Mouse (Mus musculus): ENCODE data around the gene Acsm2. TPM values are rescaled to one million over a fixed set of nuclear protein-coding genes. Genes with fewer than 3 reads are reported as not detected.

Acsm2 gene
- total and polyA plus RNA-seq, 3 experiments = not detected

GRCm38 (mm10) chr7:119594530-119595107 lies 40.5 kb downstream of the Acsm2 start:
- Histone ChIP-seq H3K79me2 (replicated peaks; ENCODE audit: control insufficient read depth, insufficient read depth, low read length) (no peaks in the 10 kb centered on the region), H3K36me3 (ENCODE audit: control insufficient read depth, insufficient read depth, low read length) (no peaks in the 10 kb centered on the region), H3K27me3 (ENCODE audit: control insufficient read depth, insufficient read depth, low read length) (no peaks in the 10 kb centered on the region), H3K4me3 (no peak overlapping the region), H3K9ac (ENCODE audit: low read depth, low read length) (no peak overlapping the region), H3K27ac (no peak overlapping the region), H3K4me1 (ENCODE audit: control insufficient read depth, insufficient read depth, low read length) (no peaks in the 10 kb centered on the region)
- intact Hi-C loops (cut with DNase I) = no loop called here
- WGBS = 74% methylated on average over 3 of the region's 3 CpGs
- no peak for DNase-seq
- TF ChIP-seq EP300 (IDR thresholded peaks at IDR 0.05; ENCODE audit: insufficient read depth, low read depth, low read length) (no peak), POLR2A (IDR thresholded peaks at IDR 0.05; ENCODE audit: insufficient read depth, low read depth, low read length) (no peak), CTCF (IDR thresholded peaks at IDR 0.05) (no peak)

GRCm38 (mm10) chr7:119595306-119595705 lies 41.2 kb downstream of the Acsm2 start:
- no peak overlapping the region for H3K4me3 ChIP-seq
- TF ChIP-seq CTCF (IDR thresholded peaks at IDR 0.05) (no peak), EP300 (IDR thresholded peaks at IDR 0.05; ENCODE audit: insufficient read depth, low read depth, low read length) (no peak), POLR2A (IDR thresholded peaks at IDR 0.05; ENCODE audit: insufficient read depth, low read depth, low read length) (no peak)
- H3K79me2 ChIP-seq (replicated peaks; ENCODE audit: control insufficient read depth, insufficient read depth, low read length) = no peaks in the 10 kb centered on the region
- intact Hi-C loops (cut with DNase I) = no loop called here
- no peaks in the 10 kb centered on the region for H3K27me3 ChIP-seq (ENCODE audit: control insufficient read depth, insufficient read depth, low read length)
- H3K9ac ChIP-seq (ENCODE audit: low read depth, low read length) = no peak overlapping the region
- DNase-seq = no peak
- WGBS = 31% methylated on average over 1 of the region's 1 CpGs
- no peak overlapping the region for H3K27ac ChIP-seq
- no peaks in the 10 kb centered on the region for H3K4me1 ChIP-seq (ENCODE audit: control insufficient read depth, insufficient read depth, low read length)
- no peaks in the 10 kb centered on the region for H3K36me3 ChIP-seq (ENCODE audit: control insufficient read depth, insufficient read depth, low read length)

GRCm38 (mm10) chr7:119596536-119596935 lies 42.4 kb downstream of the Acsm2 start:
- TF ChIP-seq EP300 (IDR thresholded peaks at IDR 0.05; ENCODE audit: insufficient read depth, low read depth, low read length) (no peak), CTCF (IDR thresholded peaks at IDR 0.05) (no peak), POLR2A (IDR thresholded peaks at IDR 0.05; ENCODE audit: insufficient read depth, low read depth, low read length) (no peak)
- WGBS = 37% methylated on average over 2 of the region's 2 CpGs
- Histone ChIP-seq H3K4me3 (no peak overlapping the region), H3K79me2 (replicated peaks; ENCODE audit: control insufficient read depth, insufficient read depth, low read length) (no peaks in the 10 kb centered on the region), H3K9ac (ENCODE audit: low read depth, low read length) (no peak overlapping the region), H3K27me3 (ENCODE audit: control insufficient read depth, insufficient read depth, low read length) (no peaks in the 10 kb centered on the region), H3K27ac (no peak overlapping the region), H3K36me3 (ENCODE audit: control insufficient read depth, insufficient read depth, low read length) (no peaks in the 10 kb centered on the region), H3K4me1 (ENCODE audit: control insufficient read depth, insufficient read depth, low read length) (no peaks in the 10 kb centered on the region)
- intact Hi-C loops (cut with DNase I) = no loop called here
- DNase-seq = no peak

DNA sequence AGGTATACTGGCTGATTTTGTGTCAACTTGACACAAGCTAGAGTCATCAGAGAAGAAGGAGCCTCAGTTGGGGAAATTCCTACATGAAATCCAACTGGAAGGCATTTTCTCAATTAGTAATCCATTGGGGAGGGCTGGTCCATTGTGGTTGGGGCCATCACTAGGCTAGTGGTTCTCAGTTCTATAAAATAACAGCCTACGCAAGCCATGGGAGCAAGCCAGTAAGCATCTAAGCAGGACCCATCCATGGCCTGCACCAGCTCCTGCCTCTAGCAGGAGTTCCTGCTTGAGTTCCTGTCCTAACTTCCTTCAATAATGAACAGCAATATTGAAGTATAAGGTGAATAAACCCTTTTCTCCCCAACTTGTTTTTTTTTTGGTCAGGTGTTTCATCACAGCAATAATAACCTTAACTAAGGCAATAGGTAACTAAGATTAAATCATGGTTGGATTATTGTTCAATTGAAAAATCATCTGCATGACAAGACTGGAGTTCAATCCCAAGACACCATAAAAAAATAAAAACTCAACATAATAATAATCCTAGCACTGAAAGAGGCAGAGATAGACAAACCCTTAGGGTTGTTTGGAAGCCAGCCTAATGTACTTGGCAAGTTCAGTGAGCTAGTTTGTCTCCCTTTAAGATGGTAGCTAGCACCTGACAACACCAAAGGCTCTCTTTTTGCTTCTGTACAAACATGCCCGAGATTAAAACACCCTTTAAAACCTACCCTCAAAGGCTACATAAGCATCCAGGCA lies 47.2 kb downstream of the Acsm2 start:
- Histone ChIP-seq H3K4me1 (ENCODE audit: control insufficient read depth, insufficient read depth, low read length) (no peaks in the 10 kb centered on the region), H3K36me3 (ENCODE audit: control insufficient read depth, insufficient read depth, low read length) (no peaks in the 10 kb centered on the region), H3K79me2 (replicated peaks; ENCODE audit: control insufficient read depth, insufficient read depth, low read length) (no peaks in the 10 kb centered on the region), H3K9ac (ENCODE audit: low read depth, low read length) (no peak overlapping the region), H3K27me3 (ENCODE audit: control insufficient read depth, insufficient read depth, low read length) (no peaks in the 10 kb centered on the region), H3K4me3 (no peak overlapping the region), H3K27ac (no peak overlapping the region)
- no peak for DNase-seq
- WGBS = 59% methylated on average over 2 of the region's 2 CpGs
- TF ChIP-seq EP300 (IDR thresholded peaks at IDR 0.05; ENCODE audit: insufficient read depth, low read depth, low read length) (no peak), POLR2A (IDR thresholded peaks at IDR 0.05; ENCODE audit: insufficient read depth, low read depth, low read length) (no peak), CTCF (IDR thresholded peaks at IDR 0.05) (no peak)
- intact Hi-C loops (cut with DNase I) = no loop called here

- Histone ChIP-seq H3K79me2 (replicated peaks; ENCODE audit: control insufficient read depth, insufficient read depth, low read length) (no peaks in the 10 kb centered on the region), H3K36me3 (ENCODE audit: control insufficient read depth, insufficient read depth, low read length) (no peaks in the 10 kb centered on the region), H3K27me3 (ENCODE audit: control insufficient read depth, insufficient read depth, low read length) (no peaks in the 10 kb centered on the region), H3K27ac (no peak overlapping the region), H3K4me1 (ENCODE audit: control insufficient read depth, insufficient read depth, low read length) (no peaks in the 10 kb centered on the region), H3K9ac (ENCODE audit: low read depth, low read length) (no peak overlapping the region), H3K4me3 (no peak overlapping the region)
- no peak for TF ChIP-seq CTCF (IDR thresholded peaks at IDR 0.05)
- no peak for TF ChIP-seq POLR2A (IDR thresholded peaks at IDR 0.05; ENCODE audit: insufficient read depth, low read depth, low read length)
- no peak for TF ChIP-seq EP300 (IDR thresholded peaks at IDR 0.05; ENCODE audit: insufficient read depth, low read depth, low read length)
- intact Hi-C loops (cut with DNase I) = no loop called here
- 51% methylated on average over 1 of the region's 1 CpGs for WGBS
- no peak for DNase-seq
Measured at GRCm38 (mm10) chr7:119601954-119602317, 47.8 kb downstream of the Acsm2 start.

DNA sequence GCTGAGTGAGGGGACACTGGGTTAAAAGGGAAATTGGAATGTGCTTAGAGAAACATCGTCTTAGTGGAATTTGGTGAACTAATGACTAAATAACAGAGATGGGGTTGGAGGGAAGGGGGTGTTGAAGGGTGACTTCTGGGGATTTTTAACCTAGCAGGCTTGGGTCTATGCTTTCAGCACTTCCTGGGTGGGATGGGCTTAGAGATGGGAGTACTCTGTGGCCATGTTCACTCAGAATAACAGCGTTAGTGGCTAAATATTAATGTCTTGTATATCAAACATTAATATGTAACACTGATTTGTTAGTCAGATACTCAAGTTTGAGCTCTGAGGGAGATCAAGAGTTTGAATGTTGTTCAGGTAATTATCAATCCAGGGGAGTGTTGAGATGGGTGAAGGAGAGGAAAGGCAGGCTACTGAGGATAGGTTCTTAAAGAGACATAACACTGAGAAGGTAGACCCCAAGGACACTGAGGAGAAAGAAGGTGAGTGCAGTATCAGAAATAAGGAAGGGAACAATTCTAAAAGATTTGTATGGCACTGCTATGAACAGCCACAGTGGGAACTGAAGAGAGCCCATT lies 50.9 kb downstream of the Acsm2 start:
- TF ChIP-seq EP300 (IDR thresholded peaks at IDR 0.05; ENCODE audit: insufficient read depth, low read depth, low read length) = no peak
- no peak for TF ChIP-seq CTCF (IDR thresholded peaks at IDR 0.05)
- TF ChIP-seq POLR2A (IDR thresholded peaks at IDR 0.05; ENCODE audit: insufficient read depth, low read depth, low read length) = no peak
- DNase-seq = no peak
- H3K4me1 ChIP-seq (ENCODE audit: control insufficient read depth, insufficient read depth, low read length) = no peaks in the 10 kb centered on the region
- no peak overlapping the region for H3K27ac ChIP-seq
- WGBS = 63% methylated on average over 2 of the region's 2 CpGs
- intact Hi-C loops (cut with DNase I) = no loop called here
- H3K36me3 ChIP-seq (ENCODE audit: control insufficient read depth, insufficient read depth, low read length) = no peaks in the 10 kb centered on the region
- no peak overlapping the region for H3K4me3 ChIP-seq
- H3K27me3 ChIP-seq (ENCODE audit: control insufficient read depth, insufficient read depth, low read length) = no peaks in the 10 kb centered on the region
- H3K79me2 ChIP-seq (replicated peaks; ENCODE audit: control insufficient read depth, insufficient read depth, low read length) = no peaks in the 10 kb centered on the region
- H3K9ac ChIP-seq (ENCODE audit: low read depth, low read length) = no peak overlapping the region

Measured in heart, adult 2 months (tissue).